Mouse (Mus musculus) forebrain, embryonic 12.5 days (tissue): ENCODE data around the gene Gins1. TPM values are rescaled to one million over a fixed set of nuclear protein-coding genes. Genes with fewer than 3 reads are reported as not detected.
A peak's percentile ranks its signal among the peaks of the same experiment; 100 is the strongest.

Experiments
- ATAC-seq: fragments of 200-750 bp; cut with Nextera tagmentation; 2 replicates; pipeline ENCODE4 v1.8.0; 2017; ENCODE audit warnings: moderate TSS enrichment; ENCODE audit not compliant: low FRiP score
- H3K27ac ChIP-seq: fragments of 300-500 bp; sonication (generic); 2 replicates; pipeline ENCODE4 v1.5.1; 2016; ENCODE audit warnings: mild to moderate bottlenecking
- H3K27me3 ChIP-seq: fragments of 300-500 bp; sonication (generic); 2 replicates; pipeline ENCODE4 v1.6.1; 2016; ENCODE audit warnings: mild to moderate bottlenecking
- H3K36me3 ChIP-seq: fragments of 300-500 bp; sonication (generic); replicated peaks from 2 replicates; pipeline ENCODE4 v1.6.1; 2016; ENCODE audit warnings: mild to moderate bottlenecking
- H3K4me1 ChIP-seq: fragments of 300-500 bp; sonication (generic); 2 replicates; pipeline ENCODE4 v1.6.1; 2016
- H3K4me2 ChIP-seq: fragments of 300-500 bp; sonication (generic); 2 replicates; pipeline ENCODE4 v1.6.1; 2016; ENCODE audit warnings: mild to moderate bottlenecking, moderate library complexity
- H3K4me3 ChIP-seq: fragments of 300-500 bp; sonication (generic); replicated peaks from 2 replicates; pipeline ENCODE4 v1.5.1; 2016; ENCODE audit warnings: mild to moderate bottlenecking
- H3K9ac ChIP-seq: fragments of 300-500 bp; sonication (generic); 2 replicates; pipeline ENCODE4 v1.6.1; 2016; ENCODE audit warnings: mild to moderate bottlenecking
- H3K9me3 ChIP-seq: fragments of 300-500 bp; sonication (generic); 2 replicates; pipeline ENCODE4 v1.6.1; 2016
- WGBS: fragments of 180-500 bp; shearing (Covaris S2); methylation state at CpG from one replicate; pipeline ENCODE4 v1.1.7; 2016; 5-methylcytosine and 5-hydroxymethylcytosine counted together
- polyA plus RNA-seq: library from polyadenylated mRNA; unstranded; fragments of >200 nt; fragmentation: Nextera tagmentation; extraction: Ambion mirVana; gene quantifications from 2 replicates; pipeline ENCODE4 v1.2.1, GENCODE M21; 2016

The Gins1 gene
- 64.0 and 66.8 TPM in 2 replicates for polyA plus RNA-seq

GRCm38 (mm10) chr2:150904936-150905450 lies at the start of gene Gins1:
Gene Gins1 (plus strand): TSS chr2:150905400.
- H3K9ac ChIP-seq, result peak within 1 kb of the TSS; percentile 93
- H3K27ac ChIP-seq, result peak within 1 kb of the TSS; percentile 88
- ATAC-seq, result no peak; the same call in 1 of the 2 replicates
- no peaks in the 10 kb centered on the region; the same call in 1 of the 2 replicates for H3K36me3 ChIP-seq
- peak within 1 kb of the TSS; percentile 82 for H3K4me2 ChIP-seq
- peak within 1 kb of the TSS; percentile 90 for H3K4me3 ChIP-seq
- no peaks in the 10 kb centered on the region for H3K27me3 ChIP-seq
- no peaks in the 10 kb centered on the region for H3K9me3 ChIP-seq
- 42% methylated on average over 9 of the region's 9 CpGs for WGBS
- peaks cover 20% of the 10 kb centered on the region for H3K4me1 ChIP-seq

- H3K36me3 ChIP-seq, result no peaks in the 10 kb centered on the region
- H3K4me2 ChIP-seq, result no peak overlapping the region
- no peaks in the 10 kb centered on the region for H3K27me3 ChIP-seq
- WGBS, result 94% methylated on average over 9 of the region's 9 CpGs
- H3K4me3 ChIP-seq, result no peak overlapping the region
- no peak overlapping the region for H3K9ac ChIP-seq
- no peaks in the 10 kb centered on the region for H3K9me3 ChIP-seq
- no peaks in the 10 kb centered on the region for H3K4me1 ChIP-seq
- no peak overlapping the region for H3K27ac ChIP-seq
- ATAC-seq, result no peak
Observed at GRCm38 (mm10) chr2:150858724-150859487, 46.3 kb upstream of the Gins1 start.

DNA sequence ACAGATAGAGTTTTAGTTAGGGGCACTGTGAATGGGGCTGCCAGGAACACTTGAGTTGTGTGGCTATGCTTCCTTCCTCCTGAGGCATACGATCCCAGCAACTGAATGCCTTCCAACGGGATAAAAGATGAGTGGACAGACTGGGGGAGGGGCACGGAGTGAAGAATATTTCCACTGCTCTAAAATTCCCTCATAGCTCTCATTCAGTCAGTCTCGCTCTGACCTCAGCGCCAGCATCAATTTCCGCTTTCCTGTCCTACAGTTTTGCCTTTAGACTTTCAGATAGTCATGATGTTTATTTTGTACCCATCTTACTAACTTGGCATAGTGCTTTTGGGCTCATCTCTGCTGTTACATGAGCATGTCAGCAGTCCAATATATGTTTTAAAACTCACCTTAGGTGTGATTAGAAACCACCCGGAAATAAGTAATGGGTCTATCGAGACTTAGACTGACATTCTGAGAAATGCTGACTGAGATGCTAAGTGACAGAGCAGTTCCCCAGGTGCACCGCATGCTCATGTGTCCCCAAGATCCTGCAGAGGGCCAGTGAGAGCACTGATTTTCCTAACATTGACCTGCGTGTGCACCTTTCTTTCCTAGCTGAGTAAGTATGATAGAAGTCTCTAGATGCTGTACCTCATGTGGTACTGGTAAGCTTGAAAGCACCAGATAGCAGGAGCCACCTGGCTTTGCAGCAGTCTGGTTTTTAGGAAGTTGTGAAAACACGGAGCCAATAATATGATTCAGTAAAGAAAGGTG lies 45.3 kb upstream of the Gins1 start:
- 82% methylated on average over 11 of the region's 11 CpGs for WGBS
- ATAC-seq, result no peak
- no peak overlapping the region for H3K9ac ChIP-seq
- no peaks in the 10 kb centered on the region for H3K27me3 ChIP-seq
- H3K9me3 ChIP-seq, result no peaks in the 10 kb centered on the region
- H3K4me2 ChIP-seq, result no peak overlapping the region
- H3K27ac ChIP-seq, result no peak overlapping the region
- H3K4me1 ChIP-seq, result no peaks in the 10 kb centered on the region
- H3K4me3 ChIP-seq, result no peak overlapping the region
- H3K36me3 ChIP-seq, result no peaks in the 10 kb centered on the region

- Histone ChIP-seq H3K9me3 (no peaks in the 10 kb centered on the region), H3K27me3 (no peaks in the 10 kb centered on the region), H3K4me1 (no peaks in the 10 kb centered on the region), H3K4me3 (no peak overlapping the region), H3K4me2 (no peak overlapping the region), H3K27ac (no peak overlapping the region), H3K9ac (no peak overlapping the region), H3K36me3 (no peaks in the 10 kb centered on the region)
- ATAC-seq, result no peak
- 87% methylated on average over 2 of the region's 2 CpGs for WGBS
Observed at GRCm38 (mm10) chr2:150861128-150861527, 44.1 kb upstream of the Gins1 start.

DNA sequence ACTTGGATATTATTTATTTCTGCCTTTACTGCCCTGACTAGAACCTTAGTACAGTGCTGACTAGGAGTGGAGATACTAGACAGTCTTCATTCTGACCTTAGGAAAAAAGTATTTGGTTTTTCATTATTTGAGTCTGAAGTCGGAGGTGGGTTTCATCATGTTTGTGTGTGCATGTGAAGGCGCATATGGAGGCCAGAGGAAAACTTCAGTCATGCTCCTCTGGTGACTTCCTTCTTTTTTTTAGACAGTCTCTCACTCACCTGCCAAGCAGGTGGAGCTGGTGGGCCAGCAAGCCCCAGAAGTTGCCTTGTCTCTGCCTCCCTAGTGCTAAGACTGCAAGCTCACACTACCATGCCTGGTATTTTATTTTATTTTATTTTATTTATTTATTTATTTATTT lies 38.2 kb upstream of the Gins1 start:
- Histone ChIP-seq H3K4me1 (no peaks in the 10 kb centered on the region), H3K4me2 (no peak overlapping the region), H3K36me3 (no peaks in the 10 kb centered on the region), H3K4me3 (no peak overlapping the region), H3K9ac (no peak overlapping the region), H3K27ac (no peak overlapping the region), H3K9me3 (no peaks in the 10 kb centered on the region), H3K27me3 (no peaks in the 10 kb centered on the region)
- WGBS, result 96% methylated on average over 2 of the region's 2 CpGs
- no peak for ATAC-seq

GRCm38 (mm10) chr2:150869446-150869845 lies 35.8 kb upstream of the Gins1 start:
- no peak overlapping the region for H3K9ac ChIP-seq
- ATAC-seq, result no peak
- no peaks in the 10 kb centered on the region for H3K36me3 ChIP-seq
- no peaks in the 10 kb centered on the region for H3K9me3 ChIP-seq
- 95% methylated on average over 1 of the region's 1 CpGs for WGBS
- no peak overlapping the region for H3K4me3 ChIP-seq
- H3K4me2 ChIP-seq, result no peak overlapping the region
- no peaks in the 10 kb centered on the region for H3K4me1 ChIP-seq
- no peak overlapping the region for H3K27ac ChIP-seq
- H3K27me3 ChIP-seq, result no peaks in the 10 kb centered on the region

- H3K36me3 ChIP-seq, result no peaks in the 10 kb centered on the region
- no peaks in the 10 kb centered on the region for H3K4me1 ChIP-seq
- WGBS, result 100% methylated on average over 1 of the region's 1 CpGs
- no peak overlapping the region for H3K27ac ChIP-seq
- H3K4me2 ChIP-seq, result no peak overlapping the region
- H3K9ac ChIP-seq, result no peak overlapping the region
- no peaks in the 10 kb centered on the region for H3K9me3 ChIP-seq
- no peak overlapping the region for H3K4me3 ChIP-seq
- no peaks in the 10 kb centered on the region for H3K27me3 ChIP-seq
- no peak for ATAC-seq
Observed at GRCm38 (mm10) chr2:150874508-150874907, 30.7 kb upstream of the Gins1 start.

GRCm38 (mm10) chr2:150875226-150875625 lies 30.0 kb upstream of the Gins1 start:
- H3K4me2 ChIP-seq, result no peak overlapping the region
- no peak overlapping the region for H3K9ac ChIP-seq
- H3K4me1 ChIP-seq, result no peaks in the 10 kb centered on the region
- no peak for ATAC-seq
- no peak overlapping the region for H3K4me3 ChIP-seq
- H3K9me3 ChIP-seq, result no peaks in the 10 kb centered on the region
- WGBS, result 97% methylated on average over 1 of the region's 1 CpGs
- no peaks in the 10 kb centered on the region for H3K27me3 ChIP-seq
- H3K36me3 ChIP-seq, result no peaks in the 10 kb centered on the region
- H3K27ac ChIP-seq, result no peak overlapping the region

DNA sequence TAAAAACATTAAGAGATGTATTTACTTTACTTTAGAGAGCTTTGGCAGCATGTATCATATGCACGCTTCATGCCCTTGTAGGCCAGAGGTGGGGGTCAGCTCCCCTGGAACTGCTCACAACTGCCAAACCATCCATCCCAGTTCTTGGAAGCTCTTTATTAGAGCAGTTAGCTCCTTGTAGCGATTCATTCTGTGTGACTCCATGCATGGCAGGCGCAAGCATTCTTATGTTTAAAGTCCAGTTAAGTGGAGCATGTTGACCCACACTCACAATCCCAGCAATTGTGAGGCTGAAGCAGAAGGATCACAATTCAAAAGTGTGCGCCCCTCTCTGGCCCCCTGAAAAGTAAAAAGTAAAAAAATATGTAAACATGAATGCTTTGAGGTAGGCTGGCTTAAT lies 27.6 kb upstream of the Gins1 start:
- no peak for ATAC-seq
- WGBS, result 89% methylated on average over 4 of the region's 4 CpGs
- Histone ChIP-seq H3K9me3 (no peaks in the 10 kb centered on the region), H3K36me3 (no peaks in the 10 kb centered on the region), H3K9ac (no peak overlapping the region), H3K4me2 (no peak overlapping the region), H3K4me3 (no peak overlapping the region), H3K27ac (no peak overlapping the region), H3K4me1 (no peaks in the 10 kb centered on the region), H3K27me3 (no peaks in the 10 kb centered on the region)

DNA sequence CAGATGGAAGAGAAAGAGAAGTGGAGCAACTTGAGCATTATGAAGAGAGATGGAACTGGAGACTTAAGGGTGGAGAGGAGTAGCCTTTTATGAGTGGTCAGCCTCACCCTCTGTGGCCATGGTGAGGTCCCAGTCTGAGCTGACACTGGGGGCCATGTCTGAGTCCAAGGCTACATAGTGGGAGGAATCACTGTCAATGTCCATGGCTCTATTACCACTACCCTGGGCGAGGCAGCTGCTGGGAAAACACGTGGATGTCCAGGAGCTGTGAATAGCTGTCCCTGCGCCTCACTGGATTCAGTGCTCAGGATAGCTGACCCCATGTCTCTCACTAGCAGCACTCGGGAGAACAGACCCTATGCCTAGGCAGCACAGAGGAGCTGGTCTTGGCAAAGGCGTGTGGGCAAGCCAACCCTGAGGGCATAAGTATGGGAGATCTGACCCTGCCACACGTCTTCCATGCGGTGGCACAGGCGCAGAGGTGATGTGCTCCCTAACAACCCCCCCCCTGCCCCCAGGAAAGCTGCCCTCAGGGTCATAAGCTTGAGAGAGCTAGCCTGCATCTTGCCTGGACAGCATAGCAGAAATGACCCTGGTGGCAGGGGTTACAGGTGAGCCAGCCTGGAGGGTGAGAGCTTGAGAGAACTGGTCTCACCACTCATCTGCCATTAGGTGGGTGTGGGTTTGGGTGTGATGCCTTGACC lies 21.0 kb upstream of the Gins1 start:
- Histone ChIP-seq H3K4me2 (no peak overlapping the region), H3K36me3 (no peaks in the 10 kb centered on the region; the same call in 1 of the 2 replicates), H3K27me3 (no peaks in the 10 kb centered on the region), H3K4me1 (no peaks in the 10 kb centered on the region), H3K9me3 (no peaks in the 10 kb centered on the region), H3K4me3 (no peak overlapping the region), H3K27ac (no peak overlapping the region), H3K9ac (no peak overlapping the region)
- ATAC-seq, result no peak
- 89% methylated on average over 8 of the region's 8 CpGs for WGBS

GRCm38 (mm10) chr2:150884779-150885110 lies 20.5 kb upstream of the Gins1 start:
- WGBS, result 89% methylated on average over 1 of the region's 1 CpGs
- no peak overlapping the region for H3K4me2 ChIP-seq
- H3K4me1 ChIP-seq, result no peaks in the 10 kb centered on the region
- no peak overlapping the region for H3K4me3 ChIP-seq
- no peaks in the 10 kb centered on the region; the same call in 1 of the 2 replicates for H3K36me3 ChIP-seq
- H3K9me3 ChIP-seq, result no peaks in the 10 kb centered on the region
- no peaks in the 10 kb centered on the region for H3K27me3 ChIP-seq
- ATAC-seq, result no peak
- no peak overlapping the region for H3K27ac ChIP-seq
- H3K9ac ChIP-seq, result no peak overlapping the region

GRCm38 (mm10) chr2:150885814-150886213 lies 19.4 kb upstream of the Gins1 start:
- Histone ChIP-seq H3K4me3 (no peak overlapping the region), H3K9ac (no peak overlapping the region), H3K36me3 (no peaks in the 10 kb centered on the region; the same call in 1 of the 2 replicates), H3K4me2 (no peak overlapping the region), H3K9me3 (no peaks in the 10 kb centered on the region), H3K27ac (no peak overlapping the region), H3K4me1 (no peaks in the 10 kb centered on the region), H3K27me3 (no peaks in the 10 kb centered on the region)
- WGBS, result 84% methylated on average over 1 of the region's 1 CpGs
- no peak for ATAC-seq
